Mouse (Mus musculus) limb, embryonic 15.5 days (tissue): ENCODE data around the gene Kdelc2. TPM values are rescaled to one million over a fixed set of nuclear protein-coding genes. Genes with fewer than 3 reads are reported as not detected.

Experiments
- ATAC-seq: fragments of 200-750 bp; cut with Nextera tagmentation; 2 replicates; pipeline ENCODE4 v1.8.0; 2017; ENCODE audit warnings: low read depth, moderate TSS enrichment; ENCODE audit not compliant: insufficient number of reproducible peaks, low FRiP score, low TSS enrichment
- H3K27ac ChIP-seq: fragments of 300-500 bp; sonication (generic); 2 replicates; pipeline ENCODE4 v1.5.1; 2015; ENCODE audit warnings: moderate library complexity, mild to moderate bottlenecking, inconsistent platforms
- H3K27me3 ChIP-seq: fragments of 300-500 bp; sonication (generic); 2 replicates; pipeline ENCODE4 v1.6.1; 2015; ENCODE audit warnings: inconsistent platforms
- H3K36me3 ChIP-seq: fragments of 300-500 bp; sonication (generic); 2 replicates; pipeline ENCODE4 v1.6.1; 2015; ENCODE audit warnings: inconsistent platforms
- H3K4me1 ChIP-seq: fragments of 300-500 bp; sonication (generic); 2 replicates; pipeline ENCODE4 v1.6.1; 2015; ENCODE audit warnings: inconsistent platforms
- H3K4me2 ChIP-seq: fragments of 300-500 bp; sonication (generic); 2 replicates; pipeline ENCODE4 v1.6.1; 2015; ENCODE audit warnings: mild to moderate bottlenecking, inconsistent platforms
- H3K4me3 ChIP-seq: fragments of 300-500 bp; sonication (generic); 2 replicates; pipeline ENCODE4 v1.5.1; 2015; ENCODE audit warnings: mild to moderate bottlenecking, inconsistent platforms
- H3K9ac ChIP-seq: fragments of 300-500 bp; sonication (generic); 2 replicates; pipeline ENCODE4 v1.6.1; 2015; ENCODE audit warnings: inconsistent platforms
- H3K9me3 ChIP-seq: fragments of 300-500 bp; sonication (generic); 2 replicates; pipeline ENCODE4 v1.6.1; 2016; ENCODE audit warnings: inconsistent platforms
- WGBS: fragments of 180-500 bp; shearing (Covaris S2); methylation state at CpG from one replicate; pipeline ENCODE4 v1.1.7; 2015; 5-methylcytosine and 5-hydroxymethylcytosine counted together
- polyA plus RNA-seq: library from polyadenylated mRNA; unstranded; fragments of >200 nt; fragmentation: Nextera tagmentation; extraction: Ambion mirVana; gene quantifications from 2 replicates; pipeline ENCODE4 v1.2.1, GENCODE M21; 2015

Gene Kdelc2
- polyA plus RNA-seq = 31.9 and 32.4 TPM in 2 replicates

- Histone ChIP-seq H3K4me1 (peaks cover 7% of the 10 kb centered on the region; the same call in 1 of the 2 replicates), H3K27me3 (no peaks in the 10 kb centered on the region), H3K4me3 (peak within 1 kb of the TSS; percentile 76), H3K36me3 (0 out of 2 replicates have a peak, but pooled peaks cover 3% of the 10 kb centered on the region), H3K4me2 (peak within 1 kb of the TSS; percentile 69), H3K27ac (peak within 1 kb of the TSS; percentile 99), H3K9me3 (no peaks in the 10 kb centered on the region), H3K9ac (peak within 1 kb of the TSS; percentile 97)
- under 1% methylated on average over 69 of the region's 75 CpGs for WGBS
- ATAC-seq = peak; percentile 94
These were observed at the start of gene Kdelc2 for GRCm38 (mm10) chr9:53383951-53384866. Gene Kdelc2 (plus strand): TSS chr9:53384025.

- H3K4me2 ChIP-seq = no peak overlapping the region
- 74% methylated on average over 3 of the region's 3 CpGs for WGBS
- H3K4me1 ChIP-seq = no peaks in the 10 kb centered on the region
- no peak overlapping the region for H3K9ac ChIP-seq
- no peak overlapping the region for H3K4me3 ChIP-seq
- ATAC-seq = no peak
- no peaks in the 10 kb centered on the region for H3K36me3 ChIP-seq
- no peak overlapping the region for H3K27ac ChIP-seq
- H3K27me3 ChIP-seq = no peaks in the 10 kb centered on the region
- H3K9me3 ChIP-seq = no peaks in the 10 kb centered on the region
These were observed 48.7 kb upstream of the Kdelc2 start for GRCm38 (mm10) chr9:53335131-53335530.

- H3K4me2 ChIP-seq = no peak overlapping the region
- 49% methylated on average over 7 of the region's 7 CpGs for WGBS
These were observed 44.2 kb upstream of the Kdelc2 start for GRCm38 (mm10) chr9:53339603-53340002.

GRCm38 (mm10) chr9:53340328-53340916, 43.4 kb upstream of the Kdelc2 start:
- Histone ChIP-seq H3K4me3 (peak overlapping the region; percentile 49), H3K4me2 (peak overlapping the region; percentile 89), H3K9me3 (no peaks in the 10 kb centered on the region), H3K36me3 (no peaks in the 10 kb centered on the region), H3K4me1 (peaks cover 7% of the 10 kb centered on the region), H3K9ac (peak overlapping the region; percentile 8), H3K27ac (0 out of 2 replicates have a peak overlapping the region, but pooled peaks have one; percentile 1), H3K27me3 (no peaks in the 10 kb centered on the region)
- ATAC-seq = no peak
- WGBS = 13% methylated on average over 17 of the region's 17 CpGs

More at GRCm38 (mm10) chr9:53339603-53340002, 44.2 kb upstream of the Kdelc2 start:
- Histone ChIP-seq H3K9me3 (no peaks in the 10 kb centered on the region), H3K4me3 (no peak overlapping the region), H3K4me1 (peaks cover 7% of the 10 kb centered on the region), H3K27me3 (no peaks in the 10 kb centered on the region), H3K36me3 (no peaks in the 10 kb centered on the region), H3K9ac (no peak overlapping the region), H3K27ac (no peak overlapping the region)
- ATAC-seq = no peak

- no peaks in the 10 kb centered on the region for H3K27me3 ChIP-seq
- H3K9me3 ChIP-seq = no peaks in the 10 kb centered on the region
- WGBS = 3% methylated on average over 14 of the region's 14 CpGs
- H3K9ac ChIP-seq = peak overlapping the region; percentile 8
- no peaks in the 10 kb centered on the region for H3K36me3 ChIP-seq
- H3K4me3 ChIP-seq = peak overlapping the region; percentile 49
- H3K27ac ChIP-seq = 0 out of 2 replicates have a peak overlapping the region, but pooled peaks have one; percentile 1
- no peak for ATAC-seq
- peaks cover 7% of the 10 kb centered on the region for H3K4me1 ChIP-seq
- peak overlapping the region; percentile 89 for H3K4me2 ChIP-seq
These were observed 42.9 kb upstream of the Kdelc2 start for GRCm38 (mm10) chr9:53340969-53341368.

- H3K27me3 ChIP-seq = no peaks in the 10 kb centered on the region
- peaks cover 7% of the 10 kb centered on the region for H3K4me1 ChIP-seq
- peak overlapping the region; percentile 89; the same call in 1 of the 2 replicates for H3K4me2 ChIP-seq
- ATAC-seq = no peak
- WGBS = 73% methylated on average over 3 of the region's 3 CpGs
- no peaks in the 10 kb centered on the region for H3K9me3 ChIP-seq
- no peak overlapping the region for H3K9ac ChIP-seq
- peak overlapping the region; percentile 49; the same call in 1 of the 2 replicates for H3K4me3 ChIP-seq
- no peaks in the 10 kb centered on the region for H3K36me3 ChIP-seq
- H3K27ac ChIP-seq = no peak overlapping the region
These were observed 41.8 kb upstream of the Kdelc2 start for GRCm38 (mm10) chr9:53341981-53342380.

GRCm38 (mm10) chr9:53344646-53345432, 39.0 kb upstream of the Kdelc2 start:
- WGBS = 78% methylated on average over 9 of the region's 9 CpGs
- Histone ChIP-seq H3K36me3 (no peaks in the 10 kb centered on the region), H3K4me2 (no peak overlapping the region), H3K9me3 (no peaks in the 10 kb centered on the region), H3K27ac (no peak overlapping the region), H3K9ac (no peak overlapping the region), H3K27me3 (no peaks in the 10 kb centered on the region), H3K4me1 (peaks cover 7% of the 10 kb centered on the region), H3K4me3 (no peak overlapping the region)
- ATAC-seq = no peak

GRCm38 (mm10) chr9:53345728-53346127, 38.1 kb upstream of the Kdelc2 start:
- Histone ChIP-seq H3K4me1 (peaks cover 2% of the 10 kb centered on the region; the same call in 1 of the 2 replicates), H3K9me3 (no peaks in the 10 kb centered on the region), H3K27ac (no peak overlapping the region), H3K4me2 (no peak overlapping the region), H3K36me3 (no peaks in the 10 kb centered on the region), H3K4me3 (no peak overlapping the region), H3K27me3 (no peaks in the 10 kb centered on the region), H3K9ac (no peak overlapping the region)
- ATAC-seq = no peak
- WGBS = 39% methylated on average over 3 of the region's 3 CpGs

- no peaks in the 10 kb centered on the region for H3K9me3 ChIP-seq
- no peak overlapping the region for H3K4me2 ChIP-seq
- H3K9ac ChIP-seq = no peak overlapping the region
- ATAC-seq = no peak
- H3K27ac ChIP-seq = no peak overlapping the region
- no peak overlapping the region for H3K4me3 ChIP-seq
- H3K36me3 ChIP-seq = no peaks in the 10 kb centered on the region
- H3K27me3 ChIP-seq = no peaks in the 10 kb centered on the region
- 57% methylated on average over 6 of the region's 6 CpGs for WGBS
- no peaks in the 10 kb centered on the region for H3K4me1 ChIP-seq
These were observed 37.4 kb upstream of the Kdelc2 start for GRCm38 (mm10) chr9:53346402-53346801.

GRCm38 (mm10) chr9:53349211-53349610, 34.6 kb upstream of the Kdelc2 start:
- no peaks in the 10 kb centered on the region for H3K27me3 ChIP-seq
- H3K4me3 ChIP-seq = no peak overlapping the region
- H3K4me2 ChIP-seq = no peak overlapping the region
- H3K9ac ChIP-seq = no peak overlapping the region
- whole genome bisulfite sequencing = 79% methylated on average over 1 of the region's 1 CpGs
- H3K4me1 ChIP-seq = no peaks in the 10 kb centered on the region
- no peak overlapping the region for H3K27ac ChIP-seq
- H3K36me3 ChIP-seq = no peaks in the 10 kb centered on the region
- no peaks in the 10 kb centered on the region for H3K9me3 ChIP-seq
- no peak for ATAC-seq

- no peak overlapping the region for H3K27ac ChIP-seq
- WGBS = 83% methylated on average over 2 of the region's 2 CpGs
- H3K36me3 ChIP-seq = no peaks in the 10 kb centered on the region
- no peak overlapping the region for H3K9ac ChIP-seq
- no peaks in the 10 kb centered on the region for H3K27me3 ChIP-seq
- no peak overlapping the region for H3K4me2 ChIP-seq
- H3K4me1 ChIP-seq = no peaks in the 10 kb centered on the region
- no peaks in the 10 kb centered on the region for H3K9me3 ChIP-seq
- no peak overlapping the region for H3K4me3 ChIP-seq
- no peak for ATAC-seq
These were observed 33.5 kb upstream of the Kdelc2 start for GRCm38 (mm10) chr9:53350331-53350730.
